Mouse (Mus musculus) Muller cell, postnatal 12 days (primary cell): ENCODE measurements around the gene 4921501E09Rik.
"Not testable (repeated sequence)": the region's sequence is repeated elsewhere in the genome, so short reads cannot be mapped to it uniquely, and the experiment has no call there.

Experiments used
- DNase-seq: peaks from one replicate; pipeline ENCODE4 v3.0.0-alpha.2; 2015; ENCODE audit errors: inconsistent ontology term

The 4921501E09Rik gene

GRCm38 (mm10) chr17:33067958-33068357, at the start of gene 4921501E09Rik:
Gene 4921501E09Rik (minus strand): TSS chr17:33068058.
- DNase-seq = no peak

DNA sequence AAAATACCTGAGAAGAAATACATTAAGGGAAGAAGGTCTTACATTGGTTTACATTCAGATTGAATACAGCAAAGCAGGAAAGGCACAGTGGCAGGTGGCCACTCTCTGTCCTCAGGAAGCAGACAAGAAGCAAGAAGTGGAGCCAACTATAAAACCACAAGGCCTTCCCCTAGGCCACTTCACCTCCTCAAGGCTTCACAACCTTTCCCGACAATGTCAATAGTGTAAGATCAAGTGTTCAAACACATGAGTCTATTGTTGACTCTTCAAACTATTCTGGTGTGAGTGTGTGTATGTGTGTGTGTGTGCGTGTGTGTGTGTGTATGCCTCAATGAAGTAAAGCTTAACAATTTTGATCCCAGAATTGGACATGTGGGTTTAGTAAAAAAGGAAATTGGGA, 29.5 kb upstream of the 4921501E09Rik start:
- no peak for DNase-seq

GRCm38 (mm10) chr17:33092391-33093193, 24.7 kb upstream of the 4921501E09Rik start:
- peak; percentile 78 for DNase-seq

DNA sequence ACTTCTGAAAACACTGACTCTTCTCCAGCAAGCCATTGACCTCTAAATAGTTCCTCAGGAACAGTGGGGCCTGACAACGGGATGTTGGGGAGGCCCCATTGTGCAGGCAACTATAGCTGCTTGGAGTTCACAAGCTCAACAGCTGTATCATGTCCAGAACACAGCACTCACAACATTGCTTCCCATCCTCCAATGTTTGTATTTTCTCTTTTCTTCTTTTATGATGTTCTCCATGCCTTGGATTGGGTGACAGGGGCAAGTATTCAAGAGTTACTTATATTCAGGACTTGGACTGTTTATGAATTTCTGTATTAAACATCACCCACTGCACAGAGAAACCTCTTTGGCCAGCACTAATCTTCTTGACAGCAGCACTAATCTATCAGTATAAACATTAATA, 23.8 kb upstream of the 4921501E09Rik start:
- DNase-seq = no peak

GRCm38 (mm10) chr17:33089220-33089949, 21.5 kb upstream of the 4921501E09Rik start, which contains the start of gene Zfp563:
Gene Zfp563 (plus strand): TSS chr17:33089310.
- peak; percentile 94 for DNase-seq

- DNase-seq = no peak
Observed at GRCm38 (mm10) chr17:33063001-33063400, 4.9 kb downstream of the 4921501E09Rik start.

GRCm38 (mm10) chr17:33058791-33059190, 9.1 kb downstream of the 4921501E09Rik start:
- DNase-seq = no peak

DNA sequence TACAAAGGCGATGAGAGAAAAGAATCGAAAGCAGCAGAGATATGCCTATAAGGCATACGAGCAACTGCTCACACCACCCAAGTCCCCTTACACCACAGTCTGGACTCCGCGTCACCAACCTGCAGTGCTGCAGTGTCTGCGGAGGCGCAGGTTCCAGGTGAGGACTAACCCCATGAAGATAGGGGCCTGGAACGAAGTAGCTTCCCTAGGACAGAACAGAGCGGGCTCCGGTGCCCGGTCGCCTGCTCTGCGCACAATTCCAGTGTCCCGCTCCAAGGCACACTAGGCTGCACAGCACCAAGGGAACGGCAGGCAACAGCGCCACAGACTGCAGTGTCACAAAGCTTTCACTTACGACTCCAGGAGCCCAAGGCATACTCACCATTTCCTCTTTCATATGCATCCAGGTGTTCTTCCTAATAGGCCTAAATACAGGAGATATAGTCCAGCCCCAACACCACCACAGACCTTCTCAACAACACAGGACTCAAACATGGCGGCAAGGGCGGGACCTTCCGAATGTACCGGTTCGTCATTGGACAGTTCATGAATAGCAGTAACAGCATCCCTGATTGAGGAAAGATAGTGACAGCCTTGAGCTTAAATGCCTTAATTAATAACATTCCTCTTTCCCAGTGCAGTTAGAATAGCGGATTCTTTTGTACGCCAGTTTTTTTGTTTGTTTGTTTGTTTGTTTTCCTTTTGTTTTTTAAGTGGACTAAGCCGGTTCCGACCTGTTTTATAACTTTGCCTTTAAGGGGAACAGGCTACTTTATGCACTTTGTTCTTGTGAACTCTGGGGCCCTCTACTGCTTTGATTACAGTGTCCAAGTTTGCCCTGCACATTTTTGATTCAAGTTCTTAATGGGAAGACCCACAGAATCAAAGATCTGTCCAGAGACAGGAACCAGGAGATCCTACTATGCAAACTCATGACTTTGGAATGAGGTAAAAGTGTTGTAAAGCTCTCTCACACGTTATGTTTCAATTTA, 34.7 kb downstream of the 4921501E09Rik start, which contains the start of gene Zfp763:
TSS of gene Zfp763 (minus strand) at position 503 of the 992 bp plus-strand sequence.
- peak; percentile 87 for DNase-seq

- peak; percentile 40 for DNase-seq
Observed at GRCm38 (mm10) chr17:33032376-33032775, 35.5 kb downstream of the 4921501E09Rik start.

DNA sequence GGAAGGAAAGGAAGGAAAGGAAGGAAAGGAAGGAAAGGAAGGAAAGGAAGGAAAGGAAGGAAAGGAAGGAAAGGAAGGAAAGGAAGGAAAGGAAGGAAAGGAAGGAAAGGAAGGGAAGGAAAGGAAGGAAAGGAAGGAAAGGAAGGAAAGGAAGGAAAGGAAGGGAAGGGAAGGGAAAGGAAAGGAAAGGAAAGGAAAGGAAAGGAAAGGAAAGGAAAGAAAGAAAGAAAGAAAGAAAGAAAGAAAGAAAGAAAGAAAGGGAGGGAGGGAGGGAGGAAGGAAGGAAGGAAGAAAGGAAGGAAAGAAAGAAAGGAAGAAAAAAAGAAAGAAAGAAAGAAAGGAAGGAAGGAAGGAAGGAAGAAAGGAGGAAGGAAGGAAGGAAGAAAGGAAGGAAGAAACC, 47.4 kb downstream of the 4921501E09Rik start:
- not testable (repeated sequence) for DNase-seq
